Mouse (Mus musculus) splenic B cell, adult 2 months (primary cell): ENCODE measurements around the gene Usp22.
"Not testable (repeated sequence)": the region's sequence is repeated elsewhere in the genome, so short reads cannot be mapped to it uniquely, and the experiment has no call there.

Source experiments
- DNase-seq: peaks from one replicate; pipeline ENCODE4 v3.0.0-alpha.2; 2011; ENCODE audit warnings: low read depth, low spot score
- H3K27me3 ChIP-seq: 2 replicates; pipeline ENCODE4 v1.6.1; 2012; ENCODE audit warnings: mild to moderate bottlenecking, low read length, moderate library complexity, mixed read lengths; ENCODE audit not compliant: control insufficient read depth, poor library complexity, insufficient read depth, severe bottlenecking
- H3K36me3 ChIP-seq: 2 replicates; pipeline ENCODE4 v1.6.1; 2012; ENCODE audit warnings: mild to moderate bottlenecking, low read length, moderate library complexity, mixed read lengths; ENCODE audit not compliant: control insufficient read depth, poor library complexity, insufficient read depth, severe bottlenecking

Usp22 gene

GRCm38 (mm10) chr11:61199620-61200362, 24.9 kb upstream of the Usp22 start:
- no peaks in the 10 kb centered on the region for H3K36me3 ChIP-seq
- H3K27me3 ChIP-seq = no peaks in the 10 kb centered on the region
- no peak for DNase-seq

- no peaks in the 10 kb centered on the region for H3K36me3 ChIP-seq
- DNase-seq = no peak
Observed at GRCm38 (mm10) chr11:61197935-61198334, 23.1 kb upstream of the Usp22 start.

GRCm38 (mm10) chr11:61196616-61197353, 21.9 kb upstream of the Usp22 start:
- no peak for DNase-seq
- Histone ChIP-seq H3K27me3 (no peaks in the 10 kb centered on the region), H3K36me3 (no peaks in the 10 kb centered on the region)

More at GRCm38 (mm10) chr11:61197935-61198334, 23.1 kb upstream of the Usp22 start:
- no peaks in the 10 kb centered on the region for H3K27me3 ChIP-seq

GRCm38 (mm10) chr11:61193392-61193791, 18.5 kb upstream of the Usp22 start:
- peak; percentile 84 for DNase-seq
- no peaks in the 10 kb centered on the region for H3K27me3 ChIP-seq
- H3K36me3 ChIP-seq = no peaks in the 10 kb centered on the region

- H3K27me3 ChIP-seq = no peaks in the 10 kb centered on the region
- no peaks in the 10 kb centered on the region for H3K36me3 ChIP-seq
- DNase-seq = no peak
Observed at GRCm38 (mm10) chr11:61192779-61193178, 17.9 kb upstream of the Usp22 start.

GRCm38 (mm10) chr11:61192123-61192522, 17.3 kb upstream of the Usp22 start:
- not testable (repeated sequence) for H3K27me3 ChIP-seq, DNase-seq, H3K36me3 ChIP-seq

GRCm38 (mm10) chr11:61190776-61191175, 15.9 kb upstream of the Usp22 start:
- Histone ChIP-seq H3K36me3 (no peaks in the 10 kb centered on the region), H3K27me3 (no peaks in the 10 kb centered on the region)
- DNase-seq = no peak

- no peaks in the 10 kb centered on the region for H3K36me3 ChIP-seq
- no peaks in the 10 kb centered on the region for H3K27me3 ChIP-seq
- no peak for DNase-seq
Observed at GRCm38 (mm10) chr11:61183820-61184219, 9.0 kb upstream of the Usp22 start.

- no peaks in the 10 kb centered on the region for H3K36me3 ChIP-seq
- DNase-seq = no peak
- H3K27me3 ChIP-seq = no peaks in the 10 kb centered on the region
Observed at GRCm38 (mm10) chr11:61181624-61182023, 6.8 kb upstream of the Usp22 start.

GRCm38 (mm10) chr11:61180361-61180760, 5.5 kb upstream of the Usp22 start:
- Histone ChIP-seq H3K27me3 (no peaks in the 10 kb centered on the region), H3K36me3 (no peaks in the 10 kb centered on the region)
- no peak for DNase-seq

- peak; percentile 14 for DNase-seq
- Histone ChIP-seq H3K27me3 (no peaks in the 10 kb centered on the region), H3K36me3 (no peaks in the 10 kb centered on the region)
Observed at GRCm38 (mm10) chr11:61176321-61176720, 1.5 kb upstream of the Usp22 start.

- H3K36me3 ChIP-seq = no peaks in the 10 kb centered on the region
- DNase-seq = no peak
- H3K27me3 ChIP-seq = no peaks in the 10 kb centered on the region
Observed at GRCm38 (mm10) chr11:61175778-61176177, 923 bp upstream of the Usp22 start.

- H3K27me3 ChIP-seq = no peaks in the 10 kb centered on the region
- peak; percentile 63 for DNase-seq
- no peaks in the 10 kb centered on the region for H3K36me3 ChIP-seq
Observed at GRCm38 (mm10) chr11:61174291-61174820, 499 bp downstream of the Usp22 start.

GRCm38 (mm10) chr11:61173477-61173876, 1.4 kb downstream of the Usp22 start:
- not testable (repeated sequence) for DNase-seq, H3K27me3 ChIP-seq, H3K36me3 ChIP-seq

- peaks cover 2% of the 10 kb centered on the region for H3K36me3 ChIP-seq
- no peak for DNase-seq
Observed at GRCm38 (mm10) chr11:61170184-61170583, 4.7 kb downstream of the Usp22 start.

More at GRCm38 (mm10) chr11:61170184-61170583, 4.7 kb downstream of the Usp22 start:
- H3K27me3 ChIP-seq = no peaks in the 10 kb centered on the region
